Mouse (Mus musculus): ENCODE measurements at regions not wholly inside any gene's neighbourhood (a gene's known extent, or its start where the extent isn't known, plus 50 kb on each side); places are given as distances from the start of the nearest gene placed in this dataset.

GRCm38 (mm10) chr4:3080385-3081125 lies 86.6 kb upstream of the Vmn1r2 start:
- DNase-seq (ENCODE audit: low spot score) = peak; percentile 23

- DNase-seq (ENCODE audit: low spot score) = peak; percentile 5
These were observed 85.8 kb upstream of the Vmn1r2 start for GRCm38 (mm10) chr4:3081148-3081952.

- peak; percentile 10 for DNase-seq (ENCODE audit: low spot score)
These were observed 84.9 kb upstream of the Vmn1r2 start for GRCm38 (mm10) chr4:3081953-3082950.

GRCm38 (mm10) chr4:3083161-3084020 lies 83.7 kb upstream of the Vmn1r2 start:
- peak; percentile 16 for DNase-seq (ENCODE audit: low spot score)

GRCm38 (mm10) chr4:3084021-3084545 lies 83.0 kb upstream of the Vmn1r2 start:
- DNase-seq (ENCODE audit: low spot score) = peak; percentile 5

- DNase-seq (ENCODE audit: low spot score) = peak; percentile 7
These were observed 81.4 kb upstream of the Vmn1r2 start for GRCm38 (mm10) chr4:3085456-3086448.

GRCm38 (mm10) chr4:3087616-3088015 lies 79.5 kb upstream of the Vmn1r2 start:
- peak; percentile 2 for DNase-seq (ENCODE audit: low spot score)

- peak; percentile 3 for DNase-seq (ENCODE audit: low spot score)
These were observed 77.3 kb upstream of the Vmn1r2 start for GRCm38 (mm10) chr4:3089567-3090377.

GRCm38 (mm10) chr4:3090378-3090735 lies 76.8 kb upstream of the Vmn1r2 start:
- peak; percentile 4 for DNase-seq (ENCODE audit: low spot score)

- peak; percentile 2 for DNase-seq (ENCODE audit: low spot score)
These were observed 76.4 kb upstream of the Vmn1r2 start for GRCm38 (mm10) chr4:3090742-3091141.
